Mouse (Mus musculus): Measurements from ENCODE around the gene Sun1. TPM values are rescaled to one million over a fixed set of nuclear protein-coding genes. Genes with fewer than 3 reads are reported as not detected.

The Sun1 gene
- polyA plus RNA-seq, 1 experiment: 65.5 TPM

GRCm38 (mm10) chr5:139287787-139288186 is 87.3 kb downstream of the Sun1 start:
- no peak for TF ChIP-seq SRF (IDR thresholded peaks at IDR 0.05; ENCODE audit: control insufficient read depth, insufficient read length, low read depth)
- Histone ChIP-seq H3ac (ENCODE audit: control insufficient read depth, insufficient read length) (no peak overlapping the region), H3K79me2 (ENCODE audit: control insufficient read depth, insufficient read depth) (no peaks in the 10 kb centered on the region), H3K27me3 (ENCODE audit: control insufficient read depth, insufficient read depth, insufficient read length) (peaks cover 26% of the 10 kb centered on the region), H3K4me2 (ENCODE audit: low read depth) (no peak overlapping the region), H3K4me3 (no peak overlapping the region), H3K36me3 (ENCODE audit: control insufficient read depth, insufficient read depth) (no peaks in the 10 kb centered on the region)

GRCm38 (mm10) chr5:139288591-139288990 is 88.2 kb downstream of the Sun1 start:
- H3K4me2 ChIP-seq (ENCODE audit: low read depth): no peak overlapping the region

GRCm38 (mm10) chr5:139290467-139291259 is 90.2 kb downstream of the Sun1 start:
- Histone ChIP-seq H3K4me2 (ENCODE audit: low read depth) (no peak overlapping the region), H3K79me2 (ENCODE audit: control insufficient read depth, insufficient read depth) (no peaks in the 10 kb centered on the region), H3ac (ENCODE audit: control insufficient read depth, insufficient read length) (no peak overlapping the region), H3K4me3 (no peak overlapping the region), H3K27me3 (ENCODE audit: control insufficient read depth, insufficient read depth, insufficient read length) (peaks cover 19% of the 10 kb centered on the region), H3K36me3 (ENCODE audit: control insufficient read depth, insufficient read depth) (no peaks in the 10 kb centered on the region)
- no peak for TF ChIP-seq TCF12 (IDR thresholded peaks at IDR 0.05; ENCODE audit: insufficient read depth, poor library complexity, severe bottlenecking)

More at GRCm38 (mm10) chr5:139288591-139288990, 88.2 kb downstream of the Sun1 start:
- Histone ChIP-seq H3K36me3 (ENCODE audit: control insufficient read depth, insufficient read depth) (no peaks in the 10 kb centered on the region), H3K4me3 (no peak overlapping the region), H3K27me3 (ENCODE audit: control insufficient read depth, insufficient read depth, insufficient read length) (peaks cover 26% of the 10 kb centered on the region), H3K79me2 (ENCODE audit: control insufficient read depth, insufficient read depth) (no peaks in the 10 kb centered on the region), H3ac (ENCODE audit: control insufficient read depth, insufficient read length) (no peak overlapping the region)
- TF ChIP-seq POLR2A (IDR thresholded peaks at IDR 0.05; ENCODE audit: insufficient read length, low read depth) (no peak), E2F4 (IDR thresholded peaks at IDR 0.05; ENCODE audit: insufficient read depth) (no peak), MYOG (IDR thresholded peaks at IDR 0.05; ENCODE audit: control insufficient read depth in 1 of 3, insufficient read depth in 1 of 3, insufficient read length in 2 of 3, low read depth in 2 of 3) (no peak), TCF3 (IDR thresholded peaks at IDR 0.05; ENCODE audit: insufficient read length, low read depth) (no peak), SRF (IDR thresholded peaks at IDR 0.05; ENCODE audit: control insufficient read depth, insufficient read length, low read depth) (no peak), CEBPB (IDR thresholded peaks at IDR 0.05; ENCODE audit: insufficient read depth, poor library complexity, severe bottlenecking) (no peak), POLR2AphosphoS2 (IDR thresholded peaks at IDR 0.05; ENCODE audit: insufficient read length, low read depth) (no peak), MAX (IDR thresholded peaks at IDR 0.05; ENCODE audit: low read depth) (no peak), USF1 (IDR thresholded peaks at IDR 0.05; ENCODE audit: low read depth) (no peak), MYOD1 (IDR thresholded peaks at IDR 0.05; ENCODE audit: control insufficient read depth in 1 of 3, insufficient read length in 2 of 3, low read depth in 2 of 3) (no peak), TCF12 (IDR thresholded peaks at IDR 0.05; ENCODE audit: insufficient read depth, poor library complexity, severe bottlenecking) (no peak), REST (IDR thresholded peaks at IDR 0.05; ENCODE audit: insufficient read depth, insufficient read length) (no peak)

GRCm38 (mm10) chr5:139291811-139292560 is 91.5 kb downstream of the Sun1 start:
- TF ChIP-seq SRF (IDR thresholded peaks at IDR 0.05; ENCODE audit: control insufficient read depth, insufficient read length, low read depth): no peak
- no peak for TF ChIP-seq POLR2AphosphoS2 (IDR thresholded peaks at IDR 0.05; ENCODE audit: insufficient read length, low read depth)
- TF ChIP-seq USF1 (IDR thresholded peaks at IDR 0.05; ENCODE audit: low read depth): no peak
- no peak for TF ChIP-seq MYOG (IDR thresholded peaks at IDR 0.05; ENCODE audit: control insufficient read depth in 1 of 3, insufficient read depth in 1 of 3, insufficient read length in 2 of 3, low read depth in 2 of 3)
- no peak for TF ChIP-seq MYOD1 (IDR thresholded peaks at IDR 0.05; ENCODE audit: control insufficient read depth in 1 of 3, insufficient read length in 2 of 3, low read depth in 2 of 3)
- no peak for TF ChIP-seq CEBPB (IDR thresholded peaks at IDR 0.05; ENCODE audit: insufficient read depth, poor library complexity, severe bottlenecking)
- no peak for TF ChIP-seq E2F4 (IDR thresholded peaks at IDR 0.05; ENCODE audit: insufficient read depth)
- TF ChIP-seq MAX (IDR thresholded peaks at IDR 0.05; ENCODE audit: low read depth): no peak
- no peak for TF ChIP-seq TCF12 (IDR thresholded peaks at IDR 0.05; ENCODE audit: insufficient read depth, poor library complexity, severe bottlenecking)
- no peak for TF ChIP-seq REST (IDR thresholded peaks at IDR 0.05; ENCODE audit: insufficient read depth, insufficient read length)
- Histone ChIP-seq H3K4me2 (ENCODE audit: low read depth) (no peak overlapping the region), H3K4me3 (no peak overlapping the region), H3ac (ENCODE audit: control insufficient read depth, insufficient read length) (no peak overlapping the region), H3K79me2 (ENCODE audit: control insufficient read depth, insufficient read depth) (no peaks in the 10 kb centered on the region), H3K27me3 (ENCODE audit: control insufficient read depth, insufficient read depth, insufficient read length) (peaks cover 6% of the 10 kb centered on the region), H3K36me3 (ENCODE audit: control insufficient read depth, insufficient read depth) (no peaks in the 10 kb centered on the region)

GRCm38 (mm10) chr5:139294089-139294488 is 93.7 kb downstream of the Sun1 start:
- no peaks in the 10 kb centered on the region for H3K27me3 ChIP-seq (ENCODE audit: control insufficient read depth, insufficient read depth, insufficient read length)
- TF ChIP-seq TCF12 (IDR thresholded peaks at IDR 0.05; ENCODE audit: insufficient read depth, poor library complexity, severe bottlenecking) (no peak), USF1 (IDR thresholded peaks at IDR 0.05; ENCODE audit: low read depth) (no peak), TCF3 (IDR thresholded peaks at IDR 0.05; ENCODE audit: insufficient read length, low read depth) (no peak)
- H3K4me3 ChIP-seq: no peak overlapping the region
- H3K4me2 ChIP-seq (ENCODE audit: low read depth): no peak overlapping the region
- no peaks in the 10 kb centered on the region for H3K36me3 ChIP-seq (ENCODE audit: control insufficient read depth, insufficient read depth)
- no peak overlapping the region for H3ac ChIP-seq (ENCODE audit: control insufficient read depth, insufficient read length)
- H3K79me2 ChIP-seq (ENCODE audit: control insufficient read depth, insufficient read depth): no peaks in the 10 kb centered on the region

Measured in myocyte (in vitro differentiated cells).